Mouse (Mus musculus) cerebellum, postnatal 10 days (tissue): ENCODE results near the gene 2610301B20Rik.
"Not testable (repeated sequence)": the region's sequence is repeated elsewhere in the genome, so short reads cannot be mapped to it uniquely, and the experiment has no call there.

Source experiments
- DNase-seq, 2 experiments: peaks; one replicate each; pipeline ENCODE4 v3.0.0; 2021; ENCODE audit warnings: mixed read lengths in 2 of 2

Gene 2610301B20Rik

DNA sequence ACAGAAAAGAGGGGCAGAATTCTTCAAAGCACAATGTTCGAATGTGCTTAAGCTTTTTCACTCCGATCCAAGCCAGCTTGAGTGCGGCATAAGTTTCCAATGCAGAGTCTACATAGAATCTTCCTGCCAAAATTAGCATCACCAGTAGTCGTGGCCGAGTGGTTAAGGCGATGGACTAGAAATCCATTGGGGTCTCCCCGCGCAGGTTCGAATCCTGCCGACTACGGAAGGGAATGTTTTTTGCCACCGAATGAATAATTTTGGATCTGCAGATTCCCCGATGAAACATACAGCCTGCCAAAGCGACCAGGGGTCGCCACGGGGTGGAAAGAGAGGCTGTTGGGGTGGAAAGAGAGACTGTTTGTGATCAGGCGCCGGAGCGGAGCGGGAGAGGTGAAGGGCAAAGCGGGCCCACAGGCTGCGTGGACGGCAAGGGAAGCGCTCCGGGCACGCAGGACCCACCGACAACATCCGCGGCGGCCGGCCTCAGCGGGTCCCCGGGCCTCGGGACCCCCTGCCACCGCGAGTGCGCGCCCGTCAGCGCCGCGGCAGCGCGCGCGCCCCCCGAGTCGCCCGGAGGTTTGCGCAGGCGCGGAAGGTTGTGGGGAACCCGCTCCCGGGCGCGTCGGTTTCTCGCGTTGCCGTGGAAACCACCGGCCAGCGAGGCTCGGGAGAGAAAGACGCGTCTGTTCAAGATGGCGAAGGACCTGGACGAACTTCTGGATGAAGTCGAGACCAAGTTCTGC lies at the start of gene 2610301B20Rik:
Gene 2610301B20Rik (plus strand): TSS at position 579 of the 746 bp plus-strand sequence.
- DNase-seq = peak; percentile 98 to 99

GRCm38 (mm10) chr4:10833273-10833672 lies 41.0 kb upstream of the 2610301B20Rik start:
- DNase-seq = no peak

- DNase-seq = peak; percentile 72 to 82
Measured at GRCm38 (mm10) chr4:10835252-10836051, 38.8 kb upstream of the 2610301B20Rik start.

GRCm38 (mm10) chr4:10845848-10846247 lies 28.4 kb upstream of the 2610301B20Rik start:
- no peak for DNase-seq

DNA sequence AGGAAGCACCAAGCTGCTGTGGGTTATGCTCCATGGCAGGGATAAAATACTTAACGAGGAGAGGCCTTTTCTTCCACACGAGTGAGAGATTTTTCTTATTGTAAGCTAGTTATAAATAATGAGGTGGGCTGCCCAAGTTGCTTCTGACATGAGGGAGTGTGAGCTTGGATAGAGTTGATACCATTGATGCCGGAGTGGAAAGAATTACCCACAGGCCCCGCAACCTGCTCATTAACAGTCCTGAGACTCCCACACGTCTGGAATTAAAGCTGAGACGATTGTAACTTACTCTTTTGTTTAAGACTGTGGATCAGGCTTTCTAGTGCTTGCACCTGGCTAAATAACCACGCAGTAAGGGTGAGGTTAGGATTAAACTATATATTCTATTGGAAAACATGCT lies 24.5 kb upstream of the 2610301B20Rik start:
- DNase-seq = no peak

GRCm38 (mm10) chr4:10851013-10851412 lies 23.3 kb upstream of the 2610301B20Rik start:
- no peak for DNase-seq

DNA sequence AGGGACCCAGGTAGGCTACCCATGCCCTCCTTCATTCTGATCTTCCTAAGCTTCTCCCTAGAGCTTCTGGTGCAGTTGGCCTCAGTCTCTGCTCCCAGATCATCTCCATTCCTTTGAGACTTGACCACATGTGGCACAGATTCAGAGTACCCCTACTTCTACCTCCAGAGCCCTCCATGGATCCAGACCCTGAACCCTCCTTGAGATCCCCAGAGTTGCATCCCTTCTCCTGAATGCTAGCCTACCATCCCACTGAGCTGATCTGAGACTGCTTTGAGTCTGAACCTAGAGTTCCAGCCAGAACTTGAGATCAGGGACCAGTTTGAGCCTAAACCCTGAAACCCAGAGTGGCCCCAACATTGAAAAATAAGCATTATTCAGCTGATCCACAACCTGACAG lies 15.1 kb upstream of the 2610301B20Rik start:
- DNase-seq = no peak

GRCm38 (mm10) chr4:10859911-10860581 lies 14.3 kb upstream of the 2610301B20Rik start:
- DNase-seq = peak; percentile 39 to 55

- no peak for DNase-seq
Measured at GRCm38 (mm10) chr4:10860825-10861224, 13.5 kb upstream of the 2610301B20Rik start.

GRCm38 (mm10) chr4:10862882-10863281 lies 11.4 kb upstream of the 2610301B20Rik start:
- not testable (repeated sequence) for DNase-seq

DNA sequence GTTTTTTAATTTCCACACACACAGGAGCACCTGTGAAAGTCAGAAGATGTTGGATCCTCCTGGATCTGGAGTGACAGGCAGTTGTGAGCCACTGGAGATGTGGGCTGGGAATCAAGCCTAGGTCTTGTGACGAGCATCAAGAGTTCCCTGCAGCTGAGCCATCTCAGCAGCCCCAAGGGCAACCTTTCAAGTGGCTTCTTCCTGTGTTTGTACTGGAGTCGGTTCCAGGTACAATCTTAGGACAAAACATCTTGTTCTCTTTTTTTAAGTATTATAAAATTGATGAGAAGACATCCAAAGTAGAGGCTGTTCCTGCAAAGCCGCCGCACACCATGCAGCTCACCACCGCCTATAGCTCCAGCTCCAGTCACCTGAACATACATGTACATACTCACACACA lies 2.1 kb upstream of the 2610301B20Rik start:
- no peak for DNase-seq

- peak; percentile 13 to 26 for DNase-seq
Measured at GRCm38 (mm10) chr4:10872685-10873539, 1.4 kb upstream of the 2610301B20Rik start.

GRCm38 (mm10) chr4:10873549-10873919 lies 764 bp upstream of the 2610301B20Rik start:
- DNase-seq = peak in 1 of 2 experiments; percentile 74

GRCm38 (mm10) chr4:10874718-10875121 lies 422 bp downstream of the 2610301B20Rik start:
- peak in 1 of 2 experiments; percentile 74 for DNase-seq

GRCm38 (mm10) chr4:10875407-10875806 lies 1.1 kb downstream of the 2610301B20Rik start:
- DNase-seq = peak; percentile 34 to 41

GRCm38 (mm10) chr4:10877057-10877456 lies 2.8 kb downstream of the 2610301B20Rik start:
- no peak for DNase-seq

- DNase-seq = no peak
Measured at GRCm38 (mm10) chr4:10883740-10884408, 9.6 kb downstream of the 2610301B20Rik start.

- DNase-seq = no peak
Measured at GRCm38 (mm10) chr4:10888835-10889234, 14.5 kb downstream of the 2610301B20Rik start.

- no peak for DNase-seq
Measured at GRCm38 (mm10) chr4:10896262-10896661, 22.0 kb downstream of the 2610301B20Rik start.

GRCm38 (mm10) chr4:10896859-10897258 lies 22.6 kb downstream of the 2610301B20Rik start:
- DNase-seq = peak; percentile 50 to 60

DNA sequence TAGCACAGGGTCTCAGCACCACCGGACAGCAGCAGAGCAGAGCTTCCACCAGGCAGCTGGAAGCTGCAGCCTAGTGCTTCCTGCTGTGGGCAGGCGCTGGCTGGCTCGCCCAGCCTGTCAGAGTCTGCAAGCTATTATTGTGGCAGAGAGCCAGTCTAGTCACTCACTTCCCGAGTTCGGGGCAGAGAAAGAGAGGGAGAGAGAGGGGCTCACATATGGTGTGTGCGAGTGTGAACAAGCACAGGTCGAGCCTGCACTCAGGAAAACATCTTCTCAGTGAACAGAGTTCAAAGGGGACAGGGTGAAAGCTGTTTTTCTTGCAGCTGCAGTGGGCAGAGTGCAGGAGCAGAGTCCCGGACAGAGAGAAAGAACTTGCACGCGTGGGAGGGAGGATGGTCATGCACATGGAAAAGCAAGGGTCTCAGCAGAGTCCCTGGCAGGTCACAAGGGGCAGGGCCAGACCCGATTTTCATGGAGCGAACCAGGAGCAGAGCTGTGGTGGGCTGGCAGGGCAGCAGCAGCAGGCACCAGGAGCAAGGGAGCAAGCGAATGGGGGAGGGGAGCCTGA lies 31.0 kb downstream of the 2610301B20Rik start:
- DNase-seq = peak; percentile 9 to 20
